Comparison of ENCODE assay signal across 8 mouse cellular contexts in genomic region chr12:82166101-82166571, GRCm38 (mm10). TPM values are rescaled to one million over a fixed set of nuclear protein-coding genes. Genes with fewer than 3 reads are reported as not detected.
DNase-seq lines count a peak whose midpoint lies in the region; ATAC-seq lines count a peak whose summit lies in the region.

No protein-coding gene starts in this region.

- no peaks in the 10 kb centered on the region for H3K36me3 ChIP-seq in hindbrain, embryonic 14.5 days (replicated peaks; ENCODE audit: control insufficient read depth, insufficient read depth)
- H3K36me3 ChIP-seq in midbrain, embryonic 13.5 days, result no peaks in the 10 kb centered on the region

- no peak overlapping the region; the same call in 1 of the 2 replicates for H3K4me3 ChIP-seq in hindbrain, embryonic 14.5 days (replicated peaks; ENCODE audit: low read length)
- H3K4me3 ChIP-seq in midbrain, embryonic 13.5 days (replicated peaks), result no peak overlapping the region

- peaks cover 13% of the 10 kb centered on the region for H3K4me1 ChIP-seq in hindbrain, embryonic 14.5 days (replicated peaks; ENCODE audit: control insufficient read depth, insufficient read depth, low read length)
- H3K4me1 ChIP-seq in midbrain, embryonic 13.5 days (replicated peaks), result peaks cover 23% of the 10 kb centered on the region

- 24% methylated on average over 14 of the region's 14 CpGs for WGBS in hindbrain, embryonic 14.5 days
- 22% methylated on average over 14 of the region's 14 CpGs for WGBS in midbrain, embryonic 13.5 days

- peak; percentile 48 for ATAC-seq in CD4-positive, CD25-positive, alpha-beta regulatory T cell, adult 4 months
- ATAC-seq in hindbrain, embryonic 14.5 days (ENCODE audit: low FRiP score), result no peak
- no peak; the same call in 1 of the 2 replicates for ATAC-seq in midbrain, embryonic 13.5 days
- ATAC-seq in cerebellum, adult (ENCODE audit: insufficient number of reproducible peaks, low FRiP score, low TSS enrichment), result no peak

- H3K27me3 ChIP-seq in hindbrain, embryonic 14.5 days (ENCODE audit: control insufficient read depth, insufficient read depth, low read length), result no peaks in the 10 kb centered on the region
- 0 out of 2 replicates have a peak, but pooled peaks cover 10% of the 10 kb centered on the region for H3K27me3 ChIP-seq in midbrain, embryonic 13.5 days

- H3K27ac ChIP-seq in hindbrain, embryonic 14.5 days, result no peak overlapping the region
- no peak overlapping the region for H3K27ac ChIP-seq in midbrain, embryonic 13.5 days

- no peak overlapping the region; the same call in 1 of the 2 replicates for H3K9ac ChIP-seq in hindbrain, embryonic 14.5 days
- peak overlapping the region; percentile 29; the same call in 1 of the 2 replicates for H3K9ac ChIP-seq in midbrain, embryonic 13.5 days (replicated peaks)

- peak; percentile 85 for DNase-seq in R1 (ENCODE audit: low read depth, low spot score)
- DNase-seq in hindbrain, embryonic 14.5 days (ENCODE audit: low spot score), result no peak
- no peak for DNase-seq in layer of hippocampus, postnatal 14 days (ENCODE audit: low spot score in 2 of 2)
- DNase-seq in left cerebral cortex, postnatal 25 days (ENCODE audit: low spot score in 2 of 2), result no peak
- no peak for DNase-seq in cerebellum, adult 9-11 months

- H3K4me2 ChIP-seq in hindbrain, embryonic 14.5 days (replicated peaks), result peak overlapping the region; percentile 30
- peak overlapping the region; percentile 42 for H3K4me2 ChIP-seq in midbrain, embryonic 13.5 days (replicated peaks)

- H3K9me3 ChIP-seq in hindbrain, embryonic 14.5 days (ENCODE audit: control insufficient read depth, low read length), result no peaks in the 10 kb centered on the region
- no peaks in the 10 kb centered on the region for H3K9me3 ChIP-seq in midbrain, embryonic 13.5 days

- intact Hi-C loops in left cerebral cortex, postnatal 25 days (cut with DNase I), result no loop called here

RNA-seq across cellular contexts. Expression of gene Sipa1l1, which starts 3.0 kb away (rescaled TPM):
- 10 to 100 TPM; 28.7 to 36.1 TPM for polyA plus RNA-seq in CD4-positive, CD25-positive, alpha-beta regulatory T cell, adult 4 months (2017; shearing (Covaris generic))
- 13.0 and 14.1 TPM in 2 replicates for polyA plus RNA-seq in hindbrain, embryonic 14.5 days (2014; fragmentation: Nextera tagmentation; extraction: Ambion mirVana)
- 14.3 and 15.7 TPM in 2 replicates for polyA plus RNA-seq in midbrain, embryonic 13.5 days (2015; fragmentation: Nextera tagmentation; extraction: Ambion mirVana)
- 100 to 1,000 TPM; 159 to 165 TPM for total RNA-seq in layer of hippocampus, postnatal 14 days (2021)
- 100 to 1,000 TPM; 258 to 266 TPM for total RNA-seq in left cerebral cortex, postnatal 25 days (2021)
